Mouse (Mus musculus) myocyte (in vitro differentiated cells): ENCODE results near the gene Prune1.

Source experiments
- CEBPB ChIP-seq: IDR thresholded peaks from 2 replicates; pipeline ENCODE4 v1.6.1; 2011; ENCODE audit warnings: mild to moderate bottlenecking, moderate library complexity; ENCODE audit not compliant: poor library complexity, insufficient read depth, severe bottlenecking
- E2F4 ChIP-seq: IDR thresholded peaks from one replicate; pipeline ENCODE4 v1.6.1; 2011; ENCODE audit warnings: mild to moderate bottlenecking, control low read depth, moderate library complexity; ENCODE audit not compliant: insufficient read depth
- MAX ChIP-seq: IDR thresholded peaks from one replicate; pipeline ENCODE4 v1.6.1; 2011; ENCODE audit warnings: low read depth, mild to moderate bottlenecking, control low read depth
- MYOD1 ChIP-seq, 3 experiments: IDR thresholded peaks; one replicate each; pipeline ENCODE4 v1.6.1; 2011; ENCODE audit warnings: control low read depth in 2 of 3, low read depth in 2 of 3, mild to moderate bottlenecking in 2 of 3, moderate library complexity in 1 of 3; ENCODE audit not compliant: insufficient read length in 2 of 3, control insufficient read depth in 1 of 3
- MYOG ChIP-seq, 3 experiments: IDR thresholded peaks; one replicate each; pipeline ENCODE4 v1.6.1; 2011; ENCODE audit warnings: control low read depth in 2 of 3, low read depth in 2 of 3, mild to moderate bottlenecking in 2 of 3; ENCODE audit not compliant: insufficient read length in 2 of 3, control insufficient read depth in 1 of 3, insufficient read depth in 1 of 3
- POLR2A ChIP-seq: IDR thresholded peaks from one replicate; pipeline ENCODE4 v1.6.1; 2011; ENCODE audit warnings: low read depth, mild to moderate bottlenecking, control low read depth, moderate library complexity; ENCODE audit not compliant: insufficient read length
- POLR2AphosphoS2 ChIP-seq: IDR thresholded peaks from one replicate; pipeline ENCODE4 v1.6.1; 2011; ENCODE audit warnings: low read depth, control low read depth; ENCODE audit not compliant: insufficient read length
- REST ChIP-seq: IDR thresholded peaks from one replicate; pipeline ENCODE4 v1.6.1; 2011; ENCODE audit warnings: mild to moderate bottlenecking, control low read depth, moderate library complexity; ENCODE audit not compliant: insufficient read depth, insufficient read length
- SRF ChIP-seq: IDR thresholded peaks from one replicate; pipeline ENCODE4 v1.6.1; 2011; ENCODE audit warnings: low read depth; ENCODE audit not compliant: control insufficient read depth, insufficient read length
- TCF12 ChIP-seq: IDR thresholded peaks from one replicate; pipeline ENCODE4 v1.6.1; 2011; ENCODE audit warnings: mild to moderate bottlenecking, control low read depth; ENCODE audit not compliant: poor library complexity, insufficient read depth, severe bottlenecking
- TCF3 ChIP-seq: IDR thresholded peaks from one replicate; pipeline ENCODE4 v1.6.1; 2011; ENCODE audit warnings: low read depth, control low read depth; ENCODE audit not compliant: insufficient read length
- USF1 ChIP-seq: IDR thresholded peaks from one replicate; pipeline ENCODE4 v1.6.1; 2011; ENCODE audit warnings: low read depth, mild to moderate bottlenecking, control low read depth, moderate library complexity

DNA sequence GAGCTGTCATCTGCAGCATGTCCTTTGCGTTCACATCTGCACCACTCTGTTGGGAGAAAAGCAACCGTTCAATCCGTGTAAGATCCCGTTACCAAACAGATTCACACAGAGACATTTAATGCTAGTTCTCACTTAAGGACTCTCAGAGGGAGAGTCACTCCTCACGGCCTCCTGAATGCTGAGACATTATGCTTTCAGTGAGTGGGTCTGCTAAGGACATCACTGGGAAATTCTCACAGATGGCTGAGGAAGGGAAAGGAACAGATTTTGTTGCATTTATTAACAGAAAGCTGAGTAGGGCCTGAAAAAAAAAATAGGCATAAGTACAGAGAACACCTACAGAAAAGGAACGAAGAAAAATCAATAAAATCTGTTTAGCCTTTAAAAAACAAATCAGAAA lies 78.0 kb downstream of the Prune1 start:
- TF ChIP-seq MAX: no peak
- no peak for TF ChIP-seq TCF12
- TF ChIP-seq POLR2A: no peak
- TF ChIP-seq E2F4: no peak
- TF ChIP-seq POLR2AphosphoS2: no peak
- no peak for TF ChIP-seq REST
- TF ChIP-seq MYOD1 (IDR thresholded peaks at IDR 0.05; ENCODE audit: control insufficient read depth in 1 of 3, insufficient read length in 2 of 3, low read depth in 2 of 3): no peak
- TF ChIP-seq MYOG (IDR thresholded peaks at IDR 0.05; ENCODE audit: control insufficient read depth in 1 of 3, insufficient read depth in 1 of 3, insufficient read length in 2 of 3, low read depth in 2 of 3): no peak
- TF ChIP-seq USF1: no peak
- no peak for TF ChIP-seq CEBPB
- no peak for TF ChIP-seq SRF
- TF ChIP-seq TCF3: no peak
